33 mouse cellular contexts compared by ENCODE assay signal in genomic region chr17:71273901-71274300, GRCm38 (mm10).
"Had no signal": no experiment of that assay in that cellular context is flagged by ENCODE, and none has a peak within 500 bp of the region (broad histone marks: within the 10 kb centered on the region; RNA-seq: fewer than 3 reads in every experiment).

No protein-coding gene starts in this region.

- H3K9ac ChIP-seq: heart, embryonic 12.5 days; heart, embryonic 13.5 days; hindbrain, embryonic 12.5 days; hindbrain, embryonic 13.5 days; hindbrain, embryonic 14.5 days; hindbrain, embryonic 15.5 days; intestine, embryonic 15.5 days; kidney, embryonic 15.5 days had no signal

- H3K4me3 ChIP-seq: heart, embryonic 10.5 days; heart, embryonic 12.5 days; heart, embryonic 13.5 days; hindbrain, embryonic 10.5 days; hindbrain, embryonic 12.5 days; hindbrain, embryonic 13.5 days; hindbrain, embryonic 15.5 days; intestine, embryonic 15.5 days; kidney, embryonic 15.5 days; layer of hippocampus, adult 2 months; left cerebral cortex, adult 2 months had no signal

- H3K36me3 ChIP-seq: hindbrain, embryonic 13.5 days; hindbrain, embryonic 15.5 days; intestine, embryonic 15.5 days; kidney, embryonic 15.5 days had no signal

- H3K27ac ChIP-seq: heart, embryonic 10.5 days; heart, embryonic 13.5 days; hindbrain, embryonic 10.5 days; hindbrain, embryonic 12.5 days; hindbrain, embryonic 13.5 days; hindbrain, embryonic 14.5 days; hindbrain, embryonic 15.5 days; hindbrain, postnatal 0 days; intestine, embryonic 15.5 days; kidney, embryonic 15.5 days; kidney, postnatal 0 days; layer of hippocampus, adult 2 months; left cerebral cortex, adult 2 months had no signal

- H3K4me2 ChIP-seq: heart, embryonic 11.5 days; heart, embryonic 12.5 days; heart, embryonic 13.5 days; hindbrain, embryonic 12.5 days; hindbrain, embryonic 13.5 days; hindbrain, embryonic 14.5 days; hindbrain, embryonic 15.5 days; intestine, embryonic 15.5 days; kidney, embryonic 15.5 days had no signal

- H3K4me1 ChIP-seq: hindbrain, embryonic 10.5 days; hindbrain, embryonic 12.5 days; hindbrain, embryonic 13.5 days; hindbrain, embryonic 15.5 days; intestine, embryonic 15.5 days; kidney, embryonic 15.5 days had no signal

- H3K9me3 ChIP-seq: heart, embryonic 10.5 days; heart, embryonic 12.5 days; heart, embryonic 13.5 days; hindbrain, embryonic 10.5 days; hindbrain, embryonic 12.5 days; hindbrain, embryonic 13.5 days; hindbrain, embryonic 15.5 days; intestine, embryonic 15.5 days; kidney, embryonic 15.5 days had no signal

- DNase-seq: heart, postnatal 14 days; heart, postnatal 36 days; kidney, adult 11 months; kidney, adult 18-20 months; kidney, adult 2 months; kidney, adult 8-10 months; kidney, adult 9 months; kidney, postnatal 10 days; kidney, postnatal 14 days; kidney, postnatal 25 days; kidney, postnatal 36 days; kidney, postnatal 4 days; layer of hippocampus, adult 9-11 months; layer of hippocampus, postnatal 36 days had no signal

- ATAC-seq: hindbrain, embryonic 16.5 days; hindbrain, postnatal 0 days; inflammation-experienced regulatory T-cells, adult 6 months; intestine, embryonic 15.5 days; intestine, embryonic 16.5 days; intestine, postnatal 0 days had no signal

- H3K27me3 ChIP-seq: heart, embryonic 12.5 days; heart, embryonic 13.5 days; hindbrain, embryonic 12.5 days; hindbrain, embryonic 13.5 days; hindbrain, embryonic 15.5 days; intestine, embryonic 15.5 days; kidney, embryonic 15.5 days had no signal
